Comparison of ENCODE assay signal across 12 mouse cellular contexts in the genomic region with DNA sequence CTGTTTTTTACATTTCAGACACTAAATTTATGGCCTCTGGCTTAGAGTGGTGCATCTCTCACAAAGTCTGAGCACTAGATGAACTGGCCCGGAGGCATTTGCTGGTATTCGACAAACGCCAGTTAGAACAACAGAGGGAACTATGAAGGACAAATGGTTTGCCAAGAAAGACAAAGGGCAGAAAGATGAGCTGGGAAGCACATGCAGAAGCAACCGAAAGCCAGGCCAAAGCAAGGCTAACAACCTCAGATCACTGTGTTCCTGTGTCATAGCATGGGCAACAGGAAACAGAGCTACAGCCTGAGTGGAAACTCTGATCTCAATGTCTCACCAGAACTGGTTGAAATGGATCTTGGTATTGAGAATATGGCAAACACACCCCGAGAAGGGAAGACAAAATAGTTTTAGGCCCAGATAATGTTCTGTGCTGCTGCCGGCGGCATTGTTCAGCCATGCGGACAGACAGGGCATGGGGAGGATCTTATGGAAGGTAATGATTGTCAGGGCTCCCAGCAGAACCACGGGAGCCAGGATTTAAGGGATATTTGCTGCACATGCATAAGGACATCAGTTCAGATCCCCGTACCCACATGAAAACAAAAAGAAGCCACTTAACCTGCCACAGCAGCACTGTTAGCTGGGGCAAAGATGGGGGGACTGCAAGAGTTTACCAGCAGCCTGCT.
"Had no signal": no experiment of that assay in that cellular context is flagged by ENCODE, and none has a peak within 500 bp of the region (broad histone marks: within the 10 kb centered on the region; RNA-seq: fewer than 3 reads in every experiment).

No protein-coding gene starts in this region.

- H3K9me3 ChIP-seq: limb, embryonic 12.5 days; midbrain, embryonic 12.5 days; neural tube, embryonic 15.5 days had no signal

- H3K27ac ChIP-seq: limb, embryonic 12.5 days; liver, embryonic 14.5 days; midbrain, embryonic 12.5 days; neural tube, embryonic 15.5 days had no signal

- H3K9ac ChIP-seq: limb, embryonic 12.5 days; liver, embryonic 14.5 days; midbrain, embryonic 12.5 days; neural tube, embryonic 15.5 days had no signal

- DNase-seq: layer of hippocampus, adult 9-11 months; layer of hippocampus, postnatal 36 days; liver; lung, adult 18-20 months; right cerebral cortex, adult 18-20 months; right cerebral cortex, postnatal 25 days; thymus, adult 18-20 months; thymus, postnatal 14 days had no signal

- H3K4me1 ChIP-seq: limb, embryonic 12.5 days; midbrain, embryonic 12.5 days; neural tube, embryonic 15.5 days had no signal

- H3K27me3 ChIP-seq: limb, embryonic 12.5 days; midbrain, embryonic 12.5 days; neural tube, embryonic 15.5 days had no signal

- H3K36me3 ChIP-seq: limb, embryonic 12.5 days; midbrain, embryonic 12.5 days; neural tube, embryonic 15.5 days had no signal

- H3K4me2 ChIP-seq: limb, embryonic 12.5 days; midbrain, embryonic 12.5 days; neural tube, embryonic 15.5 days had no signal

- H3K4me3 ChIP-seq: limb, embryonic 12.5 days; midbrain, embryonic 12.5 days; neural tube, embryonic 15.5 days had no signal
